Mouse (Mus musculus) E14TG2a.4 (cell line): ENCODE results near the gene Kirrel.

Experiments
- H3K27me3 ChIP-seq: 2 replicates; pipeline ENCODE4 v1.6.1; 2014; ENCODE audit warnings: low read length, control low read depth; ENCODE audit not compliant: insufficient read depth
- H3K36me3 ChIP-seq: 2 replicates; pipeline ENCODE4 v1.6.1; 2014; ENCODE audit warnings: low read length, control low read depth; ENCODE audit not compliant: insufficient read depth
- H3K4me1 ChIP-seq: replicated peaks from 2 replicates; pipeline ENCODE4 v1.6.1; 2014; ENCODE audit warnings: low read depth, low read length, control low read depth
- H3K4me3 ChIP-seq: replicated peaks from 2 replicates; pipeline ENCODE4 v1.5.1; 2014; ENCODE audit warnings: mild to moderate bottlenecking, low read length
- H3K9me3 ChIP-seq: 2 replicates; pipeline ENCODE4 v1.6.1; 2014; ENCODE audit warnings: low read length, control low read depth
- CTCF ChIP-seq: conservative IDR thresholded peaks from 2 replicates; pipeline ENCODE4 v1.5.1; 2014; ENCODE audit warnings: low read length
- NANOG ChIP-seq: IDR thresholded peaks from 2 replicates; pipeline ENCODE4 v1.6.1; 2014; ENCODE audit warnings: borderline replicate concordance, low read length, mixed read lengths
- POU5F1 ChIP-seq: IDR thresholded peaks from 2 replicates; pipeline ENCODE4 v1.6.1; 2014; ENCODE audit warnings: low read length, borderline replicate concordance

Kirrel gene

DNA sequence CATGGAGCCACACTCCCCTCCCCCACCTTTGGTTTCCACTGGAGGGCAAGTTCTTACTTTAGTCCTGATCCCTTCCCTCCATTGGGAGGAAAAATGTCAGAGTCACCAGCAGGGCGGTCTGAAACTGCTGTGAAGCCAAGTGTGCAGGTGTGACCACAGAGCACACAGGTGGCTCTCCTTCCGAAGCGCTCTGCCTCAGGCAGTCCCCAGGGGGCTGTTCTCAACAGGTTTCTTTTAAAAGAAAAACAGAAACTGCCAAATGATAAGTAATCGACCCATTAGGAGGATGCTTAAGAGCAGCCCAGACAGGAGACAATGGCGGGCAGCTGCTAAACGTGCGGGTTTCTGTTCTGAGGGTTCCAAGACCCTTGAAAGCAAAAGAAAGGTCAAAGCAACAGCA lies 37.8 kb downstream of the Kirrel start:
- Histone ChIP-seq H3K4me1 (peaks cover 65% of the 10 kb centered on the region), H3K27me3 (no peaks in the 10 kb centered on the region), H3K36me3 (peaks cover 13% of the 10 kb centered on the region; the same call in 1 of the 2 replicates), H3K4me3 (no peak overlapping the region), H3K9me3 (no peaks in the 10 kb centered on the region)
- no peak for TF ChIP-seq POU5F1
- peak; percentile 64 for TF ChIP-seq NANOG
- TF ChIP-seq CTCF: no peak

DNA sequence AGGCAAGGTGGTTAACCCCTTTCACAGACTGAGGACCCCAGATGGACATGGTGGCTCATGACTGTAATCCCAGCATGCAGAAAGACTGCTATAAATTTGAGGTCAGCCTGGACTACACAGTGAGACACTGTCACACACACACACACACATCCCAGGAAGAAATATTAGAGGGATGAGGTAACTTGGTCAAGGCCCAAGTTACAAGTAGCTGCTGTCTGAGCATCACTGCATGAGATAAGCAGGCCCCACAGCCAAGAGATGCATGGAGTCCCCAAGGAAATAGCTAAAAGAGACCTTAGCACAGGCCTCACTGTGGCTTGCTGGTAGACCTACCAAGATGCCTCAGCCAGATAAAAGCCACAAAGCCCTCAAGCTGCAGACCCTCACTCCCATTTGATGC lies 39.6 kb downstream of the Kirrel start:
- TF ChIP-seq CTCF (no peak), POU5F1 (no peak), NANOG (no peak)
- no peaks in the 10 kb centered on the region for H3K27me3 ChIP-seq
- no peaks in the 10 kb centered on the region for H3K9me3 ChIP-seq
- H3K36me3 ChIP-seq: peaks cover 7% of the 10 kb centered on the region; the same call in 1 of the 2 replicates
- no peak overlapping the region for H3K4me3 ChIP-seq
- peaks cover 66% of the 10 kb centered on the region for H3K4me1 ChIP-seq

DNA sequence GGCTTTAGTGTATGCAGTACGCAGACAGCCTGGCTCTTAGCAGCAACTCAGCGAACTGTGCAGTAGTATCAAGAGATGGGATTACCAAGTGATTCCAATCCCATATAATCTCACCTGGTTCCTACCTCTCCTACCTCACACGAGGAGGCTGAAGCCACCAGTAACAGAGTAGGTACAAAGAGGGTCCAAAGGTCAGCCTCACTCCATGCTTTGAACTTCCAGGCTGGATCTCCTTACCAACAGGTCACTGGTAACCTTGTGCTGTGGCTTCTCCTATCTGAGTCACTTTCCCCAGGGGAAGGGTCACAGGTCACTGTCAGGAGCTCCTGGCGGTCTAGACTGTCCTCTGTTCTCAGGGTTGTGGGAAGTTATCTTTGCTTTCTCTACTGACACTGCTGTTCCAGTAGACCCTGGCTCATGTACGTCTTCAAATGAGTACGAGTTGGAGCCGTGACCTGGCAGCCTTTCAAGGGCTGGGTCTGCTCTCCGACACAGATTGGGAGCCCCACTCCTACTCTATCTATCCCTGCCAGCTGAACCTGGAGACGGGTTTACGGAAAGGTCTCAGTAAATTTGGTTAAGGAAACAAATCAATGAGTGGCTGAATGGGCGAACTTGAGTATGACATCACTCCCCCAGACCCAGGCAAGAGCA lies 42.7 kb downstream of the Kirrel start:
- no peak for TF ChIP-seq CTCF
- no peak for TF ChIP-seq POU5F1
- no peak for TF ChIP-seq NANOG
- no peaks in the 10 kb centered on the region for H3K36me3 ChIP-seq
- peaks cover 55% of the 10 kb centered on the region for H3K4me1 ChIP-seq
- no peaks in the 10 kb centered on the region for H3K9me3 ChIP-seq
- H3K27me3 ChIP-seq: no peaks in the 10 kb centered on the region
- H3K4me3 ChIP-seq: peak overlapping the region; percentile 35

DNA sequence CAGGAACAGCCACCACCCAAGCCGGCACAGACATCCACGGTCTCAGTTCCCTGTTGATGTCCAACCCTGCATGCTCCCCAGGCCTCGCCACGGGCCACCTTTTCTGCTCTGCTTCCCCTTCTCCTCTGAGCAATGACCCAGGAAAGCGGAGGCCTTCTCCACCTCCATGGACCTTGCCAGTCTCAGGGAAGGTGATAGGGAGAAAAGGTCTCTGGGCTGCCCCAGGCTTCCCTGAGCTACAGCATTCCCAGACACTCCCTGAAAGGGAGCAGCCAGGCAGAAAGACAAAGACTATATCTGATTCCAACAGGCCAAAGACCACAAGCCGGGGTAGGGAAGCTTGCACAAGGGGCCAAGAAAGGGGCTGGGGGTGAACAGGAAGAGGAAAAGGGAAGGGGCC lies 43.6 kb downstream of the Kirrel start:
- TF ChIP-seq POU5F1: no peak
- TF ChIP-seq NANOG: no peak
- no peak for TF ChIP-seq CTCF
- Histone ChIP-seq H3K36me3 (no peaks in the 10 kb centered on the region), H3K4me1 (peaks cover 48% of the 10 kb centered on the region), H3K9me3 (no peaks in the 10 kb centered on the region), H3K4me3 (0 out of 2 replicates have a peak overlapping the region, but pooled peaks have one; percentile 10), H3K27me3 (no peaks in the 10 kb centered on the region)

DNA sequence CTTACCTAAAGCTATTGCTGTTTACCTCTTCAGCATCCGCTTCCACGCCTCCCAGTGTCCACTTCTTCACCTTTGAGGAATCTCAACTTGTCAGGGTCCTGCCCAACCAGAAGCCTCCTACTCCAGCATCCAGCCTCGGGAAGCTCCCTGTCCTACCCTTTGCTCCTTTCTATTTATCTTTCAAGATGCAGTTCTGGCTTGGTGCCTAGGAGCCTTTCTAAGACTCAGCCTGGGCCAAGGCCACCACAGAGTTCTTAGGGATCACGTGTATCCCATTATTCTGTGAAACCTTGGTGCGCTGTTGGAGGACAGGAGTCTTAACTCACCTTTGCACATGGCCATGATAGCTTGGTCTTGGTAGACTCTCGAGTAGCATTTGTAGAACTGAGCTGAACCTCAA lies 50.8 kb downstream of the Kirrel start:
- Histone ChIP-seq H3K36me3 (0 out of 2 replicates have a peak, but pooled peaks cover 7% of the 10 kb centered on the region), H3K9me3 (no peaks in the 10 kb centered on the region), H3K4me3 (no peak overlapping the region), H3K4me1 (0 out of 2 replicates have a peak, but pooled peaks cover 3% of the 10 kb centered on the region), H3K27me3 (no peaks in the 10 kb centered on the region)
- TF ChIP-seq NANOG (no peak), CTCF (no peak)

DNA sequence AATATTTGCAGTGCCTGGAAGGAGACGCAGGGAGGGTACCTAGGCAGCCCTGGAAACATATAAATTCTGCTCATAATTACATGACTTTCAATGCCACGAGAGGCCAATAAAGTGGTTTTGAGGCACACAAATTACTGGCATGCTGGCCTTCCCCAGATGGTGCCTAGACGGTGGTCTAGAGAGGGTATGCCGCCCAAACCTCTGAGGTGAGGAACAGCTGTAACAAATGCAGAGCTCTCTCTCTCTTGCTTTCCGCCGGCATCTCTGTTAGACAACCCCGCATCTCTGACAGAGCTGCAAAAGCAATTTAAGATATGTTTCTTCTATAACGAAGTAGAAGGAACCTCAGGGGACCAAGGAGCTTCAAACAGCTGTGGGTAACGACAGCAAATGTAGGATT lies 56.3 kb downstream of the Kirrel start:
- 0 out of 2 replicates have a peak, but pooled peaks cover 1% of the 10 kb centered on the region for H3K27me3 ChIP-seq
- no peaks in the 10 kb centered on the region for H3K9me3 ChIP-seq
- TF ChIP-seq NANOG (no peak), CTCF (no peak), POU5F1 (no peak)
- peaks cover 31% of the 10 kb centered on the region for H3K4me1 ChIP-seq
- H3K4me3 ChIP-seq: no peak overlapping the region
- peaks cover 3% of the 10 kb centered on the region; the same call in 1 of the 2 replicates for H3K36me3 ChIP-seq

DNA sequence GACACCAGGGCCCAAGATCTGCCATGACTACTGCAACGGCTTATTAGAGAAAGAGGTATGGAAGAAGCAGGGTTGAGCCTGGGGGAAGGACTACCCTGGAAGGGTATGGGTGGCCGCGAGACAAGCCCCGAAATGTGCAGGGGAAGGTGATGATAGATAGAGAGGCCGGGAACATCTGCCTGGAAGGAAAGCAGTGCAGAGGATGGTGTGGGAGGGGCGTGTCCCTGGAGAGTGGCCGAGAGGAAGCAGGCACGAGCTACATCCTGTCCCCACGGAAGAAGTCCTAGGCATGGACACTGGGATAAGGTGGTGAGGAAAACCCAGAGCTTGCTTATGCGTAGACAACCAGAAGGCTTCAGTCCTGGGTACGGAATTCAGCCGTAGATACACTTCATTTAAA lies 56.9 kb downstream of the Kirrel start:
- no peak for TF ChIP-seq POU5F1
- Histone ChIP-seq H3K4me3 (no peak overlapping the region), H3K27me3 (0 out of 2 replicates have a peak, but pooled peaks cover 2% of the 10 kb centered on the region), H3K4me1 (peaks cover 31% of the 10 kb centered on the region), H3K9me3 (no peaks in the 10 kb centered on the region), H3K36me3 (peaks cover 4% of the 10 kb centered on the region; the same call in 1 of the 2 replicates)

DNA sequence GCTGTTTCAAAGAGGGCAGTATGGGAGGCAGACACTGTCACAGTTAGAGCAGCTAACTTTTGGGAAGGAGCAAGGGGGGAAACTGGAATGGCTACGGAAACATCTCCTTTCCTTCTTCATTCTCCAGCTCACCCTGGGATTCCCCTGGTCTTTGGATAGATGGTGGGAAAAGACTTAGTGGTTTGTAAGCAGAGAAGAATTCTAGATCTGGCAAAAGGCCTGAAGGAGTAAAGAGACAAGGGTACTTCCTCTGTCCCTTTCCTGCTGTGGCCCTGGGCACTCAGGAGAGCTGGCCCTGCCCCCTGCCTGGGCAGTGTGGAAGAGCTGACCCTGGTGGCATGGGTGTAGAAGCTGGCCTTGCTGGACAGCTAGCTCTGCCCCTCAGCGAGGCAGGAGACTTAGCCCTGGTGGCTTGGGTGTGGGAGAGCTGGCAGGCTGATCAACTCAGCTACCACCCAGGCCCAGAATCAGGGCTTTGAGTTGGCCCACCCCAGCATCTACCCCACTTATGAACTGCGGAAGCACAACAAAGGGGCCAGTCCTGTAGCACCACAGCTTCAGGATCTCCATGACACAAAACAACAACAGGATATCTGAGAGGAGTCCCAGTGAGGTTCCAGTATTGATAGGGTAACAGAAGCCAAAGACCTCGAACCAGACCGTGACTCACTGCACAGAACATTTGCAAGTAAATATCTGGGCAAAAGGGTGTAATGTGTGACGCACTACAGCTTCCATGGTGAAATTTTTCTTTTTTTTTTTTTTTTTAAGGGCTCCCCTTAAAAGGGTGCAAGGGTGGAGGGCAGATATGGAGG lies 58.6 kb downstream of the Kirrel start:
- 0 out of 2 replicates have a peak, but pooled peaks cover 7% of the 10 kb centered on the region for H3K27me3 ChIP-seq
- peaks cover 28% of the 10 kb centered on the region for H3K4me1 ChIP-seq
- H3K9me3 ChIP-seq: no peaks in the 10 kb centered on the region
- no peak overlapping the region for H3K4me3 ChIP-seq
- peaks cover 4% of the 10 kb centered on the region; the same call in 1 of the 2 replicates for H3K36me3 ChIP-seq
- TF ChIP-seq NANOG: no peak
- no peak for TF ChIP-seq CTCF
- TF ChIP-seq POU5F1: no peak

DNA sequence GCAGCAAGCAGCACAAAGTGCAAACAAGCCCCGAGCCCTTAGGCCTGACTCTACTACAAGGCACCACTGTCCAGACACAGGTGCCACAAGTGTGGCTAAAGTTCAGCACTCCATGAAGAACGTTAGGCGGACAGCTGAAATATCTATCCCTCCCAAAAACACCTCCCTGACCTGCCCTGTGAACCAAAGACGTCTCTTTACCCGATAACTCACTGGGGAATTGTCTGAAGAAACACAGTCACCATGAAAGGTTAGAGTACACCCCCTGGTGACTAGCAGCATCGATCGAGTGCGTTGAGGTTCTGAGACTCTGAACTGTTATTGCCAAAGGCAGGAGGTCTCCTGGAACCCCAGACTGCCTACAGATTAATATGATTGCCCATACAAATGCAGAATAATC lies 59.3 kb downstream of the Kirrel start:
- Histone ChIP-seq H3K27me3 (0 out of 2 replicates have a peak, but pooled peaks cover 7% of the 10 kb centered on the region), H3K9me3 (no peaks in the 10 kb centered on the region), H3K4me3 (no peak overlapping the region), H3K36me3 (peaks cover 4% of the 10 kb centered on the region; the same call in 1 of the 2 replicates), H3K4me1 (peaks cover 28% of the 10 kb centered on the region)
- TF ChIP-seq CTCF: no peak
- TF ChIP-seq NANOG: no peak
- no peak for TF ChIP-seq POU5F1
